Mouse (Mus musculus) NIH3T3 (cell line): ENCODE data around the gene Pum3.
A peak's percentile ranks its signal among the peaks of the same experiment; 100 is the strongest.
"Not testable (repeated sequence)": the region's sequence is repeated elsewhere in the genome, so short reads cannot be mapped to it uniquely, and the experiment has no call there.

Source experiments
- DNase-seq: peaks from one replicate; pipeline ENCODE4 v3.0.0-alpha.2; 2012; ENCODE audit warnings: low read depth

Pum3 gene

GRCm38 (mm10) chr19:27392431-27392830 lies 37.2 kb downstream of the Pum3 start:
- DNase-seq = no peak

GRCm38 (mm10) chr19:27391344-27391743 lies 38.3 kb downstream of the Pum3 start:
- no peak for DNase-seq

- DNase-seq = not testable (repeated sequence)
Measured at GRCm38 (mm10) chr19:27389566-27389965, 40.1 kb downstream of the Pum3 start.

GRCm38 (mm10) chr19:27385304-27385703 lies 44.3 kb downstream of the Pum3 start:
- DNase-seq = no peak

GRCm38 (mm10) chr19:27383266-27383665 lies 46.4 kb downstream of the Pum3 start:
- DNase-seq = no peak

- peak; percentile 55 for DNase-seq
Measured at GRCm38 (mm10) chr19:27382131-27382530, 47.5 kb downstream of the Pum3 start.

GRCm38 (mm10) chr19:27379712-27380401 lies 49.8 kb downstream of the Pum3 start:
- no peak for DNase-seq

- no peak for DNase-seq
Measured at GRCm38 (mm10) chr19:27370784-27371183, 58.8 kb downstream of the Pum3 start.

GRCm38 (mm10) chr19:27370174-27370573 lies 59.5 kb downstream of the Pum3 start:
- no peak for DNase-seq

- DNase-seq = peak; percentile 89
Measured at GRCm38 (mm10) chr19:27369461-27370135, 60.0 kb downstream of the Pum3 start.

- no peak for DNase-seq
Measured at GRCm38 (mm10) chr19:27366113-27366746, 63.4 kb downstream of the Pum3 start.

GRCm38 (mm10) chr19:27364521-27364931 lies 65.1 kb downstream of the Pum3 start:
- peak; percentile 79 for DNase-seq

- peak; percentile 25 for DNase-seq
Measured at GRCm38 (mm10) chr19:27363891-27364290, 65.7 kb downstream of the Pum3 start.

GRCm38 (mm10) chr19:27360381-27360780 lies 69.2 kb downstream of the Pum3 start:
- DNase-seq = peak; percentile 30

- DNase-seq = peak; percentile 95
Measured at GRCm38 (mm10) chr19:27351700-27352099, 77.9 kb downstream of the Pum3 start.

GRCm38 (mm10) chr19:27346501-27346900 lies 83.1 kb downstream of the Pum3 start:
- peak; percentile 30 for DNase-seq
